Mouse (Mus musculus) left cerebral cortex, adult 2 months (tissue): Measurements from ENCODE around the gene Nlrp14. TPM values are rescaled to one million over a fixed set of nuclear protein-coding genes. Genes with fewer than 3 reads are reported as not detected.
"Not testable (repeated sequence)": the region's sequence is repeated elsewhere in the genome, so short reads cannot be mapped to it uniquely, and the experiment has no call there.

Experiments
- DNase-seq, 2 experiments: peaks; one replicate each; pipeline ENCODE4 v3.0.0; 2021 to 2022; ENCODE audit warnings: low spot score in 2 of 2, mixed read lengths in 1 of 2; ENCODE audit errors: extremely low spot score in 1 of 2
- H3K27ac ChIP-seq: fragments of 200-600 bp; 2 replicates; pipeline ENCODE4 v1.8.1; 2022
- H3K4me3 ChIP-seq: fragments of 200-600 bp; 2 replicates; pipeline ENCODE4 v1.8.1; 2022
- CTCF ChIP-seq: fragments of 200-600 bp; IDR thresholded peaks from 2 replicates; pipeline ENCODE4 v1.8.1; 2022; ENCODE audit warnings: antibody characterized with exemption, mild to moderate bottlenecking, moderate library complexity
- intact Hi-C: fragments of 180-260 bp; cut with DNase I; formaldehyde crosslinking; loops from one replicate; pipeline ENCODE4 v1.15.1; 2025
- long read RNA-seq, 2 experiments: library from polyadenylated mRNA; stranded (forward); transcript quantifications; one replicate each; pipeline ENCODE4 v2.0.0; 2021; ENCODE audit warnings: borderline mapping rate in 2 of 2
- total RNA-seq, 2 experiments: library from RNA; stranded (reverse); gene quantifications; 2 replicates each; pipeline ENCODE4 v1.2.3; 2021

Nlrp14 gene
- not detected for total RNA-seq
- long read RNA-seq, experiment 1: 0 reads
- long read RNA-seq, experiment 2: 0 reads

- TF ChIP-seq CTCF: no peak
- intact Hi-C loops: no loop called here
- no peak for DNase-seq
- Histone ChIP-seq H3K27ac (no peak within 1 kb of the TSS), H3K4me3 (no peak within 1 kb of the TSS)
Observed at GRCm38 (mm10) chr7:107166690-107167089, at the start of gene Nlrp14. Gene Nlrp14, plus strand, starts transcription at chr7:107166990.

DNA sequence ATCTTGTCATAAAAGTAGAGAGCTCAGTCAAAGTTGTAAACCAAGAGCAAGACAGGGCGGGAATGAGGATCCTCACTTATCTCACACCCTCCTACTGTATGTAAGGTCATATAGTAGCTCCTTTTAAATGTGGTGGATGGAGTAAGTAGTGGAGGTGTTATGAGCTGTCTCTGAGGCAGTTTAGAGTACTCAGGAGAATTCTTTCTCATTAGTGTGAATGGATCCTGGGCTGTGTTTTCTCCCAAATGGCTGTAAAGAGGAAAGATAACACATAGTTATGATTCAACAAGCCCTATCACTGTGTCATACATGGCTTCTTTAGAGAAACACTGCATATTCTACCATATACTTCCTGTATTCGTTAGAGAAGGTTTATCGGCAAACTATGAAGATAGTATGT lies 35.8 kb upstream of the Nlrp14 start, which contains the start of gene Olfr715:
Olfr715 (minus strand) TSS at position 101 of the 400 bp plus-strand sequence.
- H3K4me3 ChIP-seq, intact Hi-C loops, DNase-seq, H3K27ac ChIP-seq: not testable (repeated sequence)

- intact Hi-C loops, H3K27ac ChIP-seq, H3K4me3 ChIP-seq, DNase-seq: not testable (repeated sequence)
Observed at GRCm38 (mm10) chr7:107138027-107138426, 28.8 kb upstream of the Nlrp14 start, which contains the start of gene Olfr716. Gene Olfr716, plus strand, starts transcription at chr7:107138327.

GRCm38 (mm10) chr7:107180406-107180805 lies 13.6 kb downstream of the Nlrp14 start:
- intact Hi-C loops: no loop called here
- no peak for DNase-seq
- TF ChIP-seq CTCF: no peak

DNA sequence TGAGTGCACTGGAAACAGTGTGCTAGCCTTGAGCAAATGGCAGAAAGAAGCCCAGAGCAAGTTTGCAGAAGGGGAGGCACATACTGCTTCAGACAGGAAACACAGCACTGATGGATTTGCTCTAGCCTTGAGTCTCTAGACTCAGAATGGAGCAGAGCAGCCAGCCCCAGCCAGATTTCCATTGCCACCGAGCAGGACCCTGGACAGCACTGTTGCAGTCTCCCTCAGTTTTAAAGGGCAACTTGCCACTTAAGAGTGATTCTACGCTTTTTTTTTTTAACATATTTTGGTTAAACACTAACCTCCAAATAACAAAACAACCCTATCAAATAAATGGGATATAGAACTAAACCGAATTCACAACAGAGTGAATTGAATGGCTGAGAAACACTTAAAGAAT lies 35.0 kb downstream of the Nlrp14 start:
- TF ChIP-seq CTCF: no peak
- DNase-seq: no peak
- H3K27ac ChIP-seq: no peak overlapping the region
- H3K4me3 ChIP-seq: no peak overlapping the region
- intact Hi-C loops: no loop called here

More at GRCm38 (mm10) chr7:107180406-107180805, 13.6 kb downstream of the Nlrp14 start:
- Histone ChIP-seq H3K4me3 (no peak overlapping the region), H3K27ac (no peak overlapping the region)

DNA sequence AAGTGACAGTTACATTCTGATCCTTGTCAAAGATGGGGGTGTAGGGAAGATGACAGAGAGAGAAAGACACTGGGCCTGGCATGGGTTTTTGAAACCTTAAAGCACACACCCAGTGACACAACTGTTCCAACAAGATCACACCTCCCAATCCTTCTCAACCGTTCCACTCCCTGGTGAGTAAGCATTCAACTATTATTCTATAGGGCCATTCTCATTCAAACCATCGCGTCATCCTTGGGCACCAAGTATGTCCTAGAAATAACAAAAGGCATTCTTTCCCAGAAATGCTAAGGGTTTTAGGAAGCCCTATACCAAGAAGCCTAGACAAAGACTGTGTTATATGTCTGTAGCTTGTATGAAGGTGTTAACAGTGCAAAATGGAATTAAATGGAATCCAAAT lies 41.1 kb downstream of the Nlrp14 start:
- Histone ChIP-seq H3K4me3 (no peak overlapping the region), H3K27ac (no peak overlapping the region)
- no peak for DNase-seq
- intact Hi-C loops: no loop called here
- TF ChIP-seq CTCF: no peak

GRCm38 (mm10) chr7:107209204-107209860 lies 42.5 kb downstream of the Nlrp14 start, which contains the start of gene Rbmxl2:
Gene Rbmxl2, plus strand, starts transcription at chr7:107209445.
- no peak; the same call in 1 of the 2 replicates for TF ChIP-seq CTCF
- no peak within 1 kb of the TSS for H3K4me3 ChIP-seq
- no peak within 1 kb of the TSS for H3K27ac ChIP-seq
- intact Hi-C loops: no loop called here
- no peak for DNase-seq

DNA sequence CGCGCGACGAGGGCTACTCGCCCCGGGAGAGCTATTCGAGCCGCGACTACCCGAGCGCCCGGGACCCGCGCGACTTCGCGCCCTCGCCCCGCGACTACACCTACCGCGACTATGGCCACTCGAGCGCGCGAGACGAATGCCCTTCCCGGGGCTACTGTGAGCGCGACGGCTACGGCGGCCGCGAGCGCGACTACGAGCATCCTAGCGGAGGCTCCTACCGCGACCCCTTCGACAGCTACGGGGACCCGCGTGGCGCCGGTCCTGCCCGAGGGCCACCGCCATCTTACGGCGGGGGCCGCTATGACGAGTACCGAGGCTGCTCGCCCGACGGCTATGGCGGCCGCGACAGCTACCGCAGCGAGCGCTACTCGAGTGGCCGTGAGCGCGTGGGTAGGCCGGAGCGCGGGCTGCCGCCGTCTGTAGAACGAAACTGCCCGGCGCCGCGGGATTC lies 43.4 kb downstream of the Nlrp14 start:
- H3K4me3 ChIP-seq: no peak overlapping the region
- TF ChIP-seq CTCF: no peak
- peak in 1 of 2 experiments; percentile 11 for DNase-seq
- no peak overlapping the region for H3K27ac ChIP-seq
- intact Hi-C loops: loop anchor here (10.0 kb wide), 1 partner anchor 535 kb away; no protein-coding TSS in a partner anchor

DNA sequence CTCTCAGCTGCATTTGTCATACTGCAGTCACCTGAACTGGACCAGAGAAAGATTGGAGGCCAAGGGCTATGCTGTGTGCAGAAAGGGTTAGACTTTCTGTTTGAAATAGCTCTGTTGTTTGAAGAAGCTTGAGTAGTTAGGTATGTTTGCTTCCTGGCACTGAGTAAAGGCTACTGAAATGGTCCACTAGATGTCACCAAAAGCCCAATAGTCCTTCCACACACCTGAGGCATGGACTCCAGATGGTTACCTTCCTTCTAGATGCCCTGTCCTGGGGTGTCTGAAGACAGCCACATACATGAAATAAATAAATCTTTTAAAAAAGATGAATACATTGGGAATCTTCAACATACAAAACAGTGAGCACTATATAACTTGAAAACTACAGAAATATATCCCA lies 48.9 kb downstream of the Nlrp14 start:
- Histone ChIP-seq H3K27ac (no peak overlapping the region), H3K4me3 (no peak overlapping the region)
- no peak for DNase-seq
- intact Hi-C loops: loop anchor here (5.0 to 10.0 kb wide), 3 partner anchors 312 to 572 kb away; no protein-coding TSS in a partner anchor
- TF ChIP-seq CTCF: peak; percentile 68

DNA sequence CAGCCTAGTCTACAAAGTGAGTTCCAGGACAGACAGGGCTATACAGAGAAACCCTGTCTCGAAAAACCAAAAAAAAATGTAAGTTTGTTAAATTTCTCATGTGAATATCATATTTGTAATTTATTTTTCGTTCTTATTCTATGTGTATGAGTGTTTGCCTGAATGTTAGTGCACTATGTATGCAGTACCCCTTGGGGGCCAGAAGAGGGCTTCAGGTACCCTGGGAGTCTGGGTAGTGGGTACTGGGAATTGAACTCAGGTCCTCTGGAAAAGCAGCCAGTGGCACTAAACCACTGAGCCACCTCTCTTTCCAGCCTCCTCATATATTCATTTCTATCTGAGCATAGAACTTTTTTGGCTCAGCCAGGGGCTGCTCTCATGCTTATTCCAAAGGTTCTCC lies 50.1 kb downstream of the Nlrp14 start:
- intact Hi-C loops: loop anchor here (5.0 to 10.0 kb wide), 3 partner anchors 310 to 570 kb away; no protein-coding TSS in a partner anchor
- TF ChIP-seq CTCF: peak; percentile 28
- DNase-seq: no peak
- H3K27ac ChIP-seq: no peak overlapping the region
- H3K4me3 ChIP-seq: no peak overlapping the region

- Histone ChIP-seq H3K4me3 (no peak overlapping the region), H3K27ac (no peak overlapping the region)
- intact Hi-C loops: loop anchor here (5.0 kb wide), 2 partner anchors 290 to 510 kb away; no protein-coding TSS in a partner anchor
- no peak for TF ChIP-seq CTCF
- no peak for DNase-seq
Observed at GRCm38 (mm10) chr7:107236854-107237253, 70.1 kb downstream of the Nlrp14 start.

GRCm38 (mm10) chr7:107237498-107237897 lies 70.7 kb downstream of the Nlrp14 start:
- Histone ChIP-seq H3K27ac (no peak overlapping the region), H3K4me3 (no peak overlapping the region)
- intact Hi-C loops: loop anchor here (5.0 kb wide), 2 partner anchors 290 to 510 kb away; no protein-coding TSS in a partner anchor
- peak; percentile 45 for TF ChIP-seq CTCF
- no peak for DNase-seq
